Mouse (Mus musculus): ENCODE results near the gene Cdsn.

- no peak for TF ChIP-seq CTCF (IDR thresholded peaks at IDR 0.05)
- TF ChIP-seq EP300 (IDR thresholded peaks at IDR 0.05): no peak
Measured at GRCm38 (mm10) chr17:35505776-35506175, 46.2 kb upstream of the Cdsn start, which contains the start of gene Pou5f1.
